Mouse (Mus musculus) CH12.LX (cell line): ENCODE results near the gene Sema6c. TPM values are rescaled to one million over a fixed set of nuclear protein-coding genes. Genes with fewer than 3 reads are reported as not detected.

Source experiments
- DNase-seq: peaks from one replicate; pipeline ENCODE4 v3.0.0-alpha.2; 2013; ENCODE audit errors: extremely low read depth
- H3K27ac ChIP-seq: 2 replicates; pipeline ENCODE4 v1.5.1; 2012; ENCODE audit warnings: low read depth, mild to moderate bottlenecking, control low read depth, moderate library complexity; ENCODE audit not compliant: insufficient read depth
- H3K27me3 ChIP-seq: replicated peaks from 2 replicates; pipeline ENCODE3; 2012; ENCODE audit warnings: inconsistent platforms
- H3K36me3 ChIP-seq, 2 experiments: replicated peaks in 1 of 2; 2 replicates each; pipeline versions ENCODE3 to v1.6.1; 2012; ENCODE audit warnings: inconsistent platforms in 1 of 2, low read length in 1 of 2, mild to moderate bottlenecking in 1 of 2, mixed read lengths in 1 of 2, moderate library complexity in 1 of 2; ENCODE audit not compliant: control insufficient read depth in 1 of 2, insufficient read depth in 1 of 2
- H3K4me1 ChIP-seq, 2 experiments: 2 replicates each; pipeline ENCODE4 v1.6.1; 2012; ENCODE audit warnings: inconsistent platforms in 1 of 2, moderate library complexity in 1 of 2; ENCODE audit not compliant: insufficient read depth in 2 of 2, control insufficient read depth in 1 of 2
- H3K4me2 ChIP-seq: 2 replicates; pipeline ENCODE4 v1.6.1; 2012; ENCODE audit warnings: low read depth, mild to moderate bottlenecking, control low read depth; ENCODE audit not compliant: poor library complexity, insufficient read depth, severe bottlenecking
- H3K4me3 ChIP-seq, 3 experiments: fragments of 150-350 bp in 1 of 3; sonication (generic) in 1 of 3; replicated peaks in 1 of 3; 2 replicates each; pipeline versions ENCODE3 to v1.5.1; 2011 to 2012; ENCODE audit warnings: low read depth in 2 of 3, low read length in 2 of 3, mild to moderate bottlenecking in 2 of 3, moderate library complexity in 2 of 3, control low read depth in 1 of 3, improper control_type of control experiment in 1 of 3, inconsistent platforms in 1 of 3, mixed read lengths in 1 of 3; ENCODE audit not compliant: poor library complexity in 1 of 3
- H3K79me2 ChIP-seq: replicated peaks from 2 replicates; pipeline ENCODE4 v1.6.1; 2012; ENCODE audit warnings: mild to moderate bottlenecking, moderate library complexity; ENCODE audit not compliant: control insufficient read depth, poor library complexity, insufficient read depth, severe bottlenecking; ENCODE audit errors: extremely low read depth
- H3K9ac ChIP-seq: 2 replicates; pipeline ENCODE4 v1.6.1; 2012; ENCODE audit warnings: low read depth, mild to moderate bottlenecking, control low read depth, moderate library complexity; ENCODE audit not compliant: insufficient read depth
- H3K9me3 ChIP-seq: replicated peaks from 2 replicates; pipeline ENCODE3; 2012; ENCODE audit warnings: low read length, inconsistent platforms, mixed read lengths
- CHD2 ChIP-seq: IDR thresholded peaks from 2 replicates; pipeline ENCODE4 v1.6.1; 2011; ENCODE audit warnings: low read length, improper control_type of control experiment
- GABPA ChIP-seq: IDR thresholded peaks from 2 replicates; pipeline ENCODE4 v1.6.1; 2012; ENCODE audit warnings: low read depth, low read length, improper control_type of control experiment, inconsistent platforms; ENCODE audit not compliant: insufficient replicate concordance
- HCFC1 ChIP-seq: IDR thresholded peaks from 2 replicates; pipeline ENCODE4 v1.6.1; 2012; ENCODE audit warnings: low read depth, mild to moderate bottlenecking, inconsistent platforms, low read length, improper control_type of control experiment
- JUN ChIP-seq: IDR thresholded peaks from 2 replicates; pipeline ENCODE4 v1.6.1; 2011; ENCODE audit warnings: low read depth, mild to moderate bottlenecking, low read length, improper control_type of control experiment, moderate library complexity; ENCODE audit not compliant: insufficient read depth
- KAT2A ChIP-seq: IDR thresholded peaks from 2 replicates; pipeline ENCODE4 v1.6.1; 2012; ENCODE audit warnings: low read length, improper control_type of control experiment, inconsistent platforms; ENCODE audit not compliant: insufficient replicate concordance
- MYC ChIP-seq: IDR thresholded peaks from 2 replicates; pipeline ENCODE4 v1.6.1; 2011; ENCODE audit warnings: low read depth, mild to moderate bottlenecking, improper control_type of control experiment, low read length
- PAX5 ChIP-seq: IDR thresholded peaks from 2 replicates; pipeline ENCODE4 v1.6.1; 2012; ENCODE audit warnings: low read length, inconsistent platforms, mixed read lengths
- TBP ChIP-seq: conservative IDR thresholded peaks from 2 replicates; pipeline ENCODE4 v1.6.1; 2011; ENCODE audit warnings: low read depth, low read length, improper control_type of control experiment
- UBTF ChIP-seq: IDR thresholded peaks from 2 replicates; pipeline ENCODE4 v1.6.1; 2012; ENCODE audit warnings: low read depth, mild to moderate bottlenecking, inconsistent platforms, low read length, improper control_type of control experiment, moderate library complexity
- ZNF384 ChIP-seq: IDR thresholded peaks from 2 replicates; pipeline ENCODE4 v1.6.1; 2012; ENCODE audit warnings: low read depth, low read length, improper control_type of control experiment, inconsistent platforms
- dilution Hi-C: fragments of 300-500 bp; cut with MboI; formaldehyde crosslinking; loops from 2 replicates; pipeline ENCODE4 v1.14.3; 2020; ENCODE audit warnings: low sequenced_read_pairs; ENCODE audit not compliant: extremely low pct_unique_long_range_greater_than_20kb, extremely low pct_ligation_motif_present
- in situ Hi-C: fragments of 300-500 bp; cut with MboI; formaldehyde crosslinking; loops from 3 replicates; pipeline ENCODE4 v1.14.3; 2019; ENCODE audit warnings: low sequenced_read_pairs, low pct_ligation_motif_present, low pct_unique_long_range_greater_than_20kb, mixed read lengths
- polyA plus RNA-seq: library from polyadenylated mRNA; unstranded; fragments of >175 nt; gene quantifications from 2 replicates; pipeline ENCODE4 v1.2.1, GENCODE M21; 2012; ENCODE audit warnings: low read depth; ENCODE audit not compliant: insufficient read length
- total RNA-seq, 2 experiments: library from RNA; depleted of rRNA; stranded (reverse); fragments of 300-350 nt in 1 of 2; fragments of >200 nt in 1 of 2; gene quantifications; 2 replicates each; pipeline ENCODE4 v1.2.3; 2012 to 2014

Gene Sema6c
- total and polyA plus RNA-seq, 3 experiments = 0.30 to 0.53 TPM; not detected in 1

DNA sequence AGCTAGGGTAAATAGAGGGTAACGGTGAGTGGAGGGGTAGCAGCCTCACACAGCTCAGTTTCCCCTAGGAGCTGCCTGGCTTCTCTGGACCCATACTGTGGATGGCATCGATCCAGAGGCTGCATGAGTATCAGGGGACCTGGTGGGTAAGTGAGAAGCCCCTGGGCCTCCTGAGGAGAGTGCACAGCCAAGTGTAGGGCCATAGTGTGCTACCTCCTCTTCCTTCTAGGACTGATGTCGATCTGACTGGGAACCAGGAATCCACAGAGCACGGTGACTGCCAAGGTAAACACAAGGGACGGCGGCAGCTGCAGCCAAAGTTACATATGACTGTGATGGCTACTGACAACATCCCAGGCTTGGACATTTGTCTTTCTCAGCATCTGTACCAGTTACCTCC, 10.8 kb downstream of the Sema6c start:
- dilution Hi-C loops = no loop called here
- no peaks in the 10 kb centered on the region for H3K79me2 ChIP-seq
- no peak for DNase-seq
- H3K4me3 ChIP-seq = no peak overlapping the region
- H3K27ac ChIP-seq = no peak overlapping the region
- peaks cover 0 to 8% of the 10 kb centered on the region in 2 experiments; a peak in 1 of 4 replicates for H3K4me1 ChIP-seq
- no peak for TF ChIP-seq UBTF
- TF ChIP-seq MYC = no peak
- TF ChIP-seq CHD2 = no peak
- TF ChIP-seq KAT2A = no peak
- TF ChIP-seq, all 38 proteins: peak for 0
- in situ Hi-C loops = no loop called here
- Histone ChIP-seq H3K9ac (no peak overlapping the region), H3K9me3 (peaks cover 8% of the 10 kb centered on the region), H3K27me3 (peaks cover 40% of the 10 kb centered on the region), H3K4me2 (no peak overlapping the region), H3K36me3 (no peaks in the 10 kb centered on the region)

DNA sequence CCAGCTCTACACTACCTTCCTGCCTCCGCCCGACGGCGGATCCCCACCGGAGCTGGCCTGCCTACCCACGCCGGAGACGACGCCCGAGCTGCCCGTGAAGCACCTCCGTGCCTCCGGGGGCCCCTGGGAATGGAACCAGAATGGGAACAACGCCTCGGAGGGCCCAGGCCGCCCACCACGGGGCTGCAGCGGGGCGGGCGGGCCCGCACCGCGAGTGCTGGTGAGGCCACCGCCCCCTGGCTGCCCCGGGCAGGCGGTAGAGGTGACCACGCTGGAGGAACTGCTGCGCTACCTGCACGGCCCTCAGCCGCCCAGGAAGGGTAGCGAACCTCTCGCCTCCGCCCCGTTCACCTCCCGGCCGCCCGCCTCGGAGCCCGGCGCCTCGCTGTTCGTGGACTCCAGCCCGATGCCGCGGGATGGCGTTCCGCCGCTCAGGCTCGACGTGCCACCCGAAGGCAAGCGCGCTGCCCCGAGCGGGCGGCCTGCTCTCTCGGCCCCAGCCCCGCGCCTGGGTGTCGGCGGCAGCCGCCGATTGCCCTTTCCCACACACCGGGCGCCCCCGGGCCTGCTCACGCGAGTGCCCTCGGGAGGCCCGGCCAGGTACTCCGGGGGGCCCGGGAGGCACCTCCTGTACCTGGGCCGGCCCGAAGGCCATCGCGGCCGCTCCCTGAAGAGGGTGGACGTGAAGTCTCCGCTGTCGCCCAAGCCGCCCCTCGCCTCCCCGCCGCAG, 12.4 kb downstream of the Sema6c start:
- H3K9ac ChIP-seq = no peak overlapping the region
- H3K4me2 ChIP-seq = no peak overlapping the region
- H3K27ac ChIP-seq = no peak overlapping the region
- H3K27me3 ChIP-seq = peaks cover 29% of the 10 kb centered on the region
- no peak for TF ChIP-seq CHD2
- peaks cover 0 to 8% of the 10 kb centered on the region in 2 experiments; a peak in 1 of 4 replicates for H3K4me1 ChIP-seq
- no peak for DNase-seq
- peaks cover 8% of the 10 kb centered on the region for H3K9me3 ChIP-seq
- in situ Hi-C loops (no loop called here), dilution Hi-C loops (no loop called here)
- no peak overlapping the region for H3K4me3 ChIP-seq
- no peaks in the 10 kb centered on the region for H3K36me3 ChIP-seq
- no peaks in the 10 kb centered on the region for H3K79me2 ChIP-seq

DNA sequence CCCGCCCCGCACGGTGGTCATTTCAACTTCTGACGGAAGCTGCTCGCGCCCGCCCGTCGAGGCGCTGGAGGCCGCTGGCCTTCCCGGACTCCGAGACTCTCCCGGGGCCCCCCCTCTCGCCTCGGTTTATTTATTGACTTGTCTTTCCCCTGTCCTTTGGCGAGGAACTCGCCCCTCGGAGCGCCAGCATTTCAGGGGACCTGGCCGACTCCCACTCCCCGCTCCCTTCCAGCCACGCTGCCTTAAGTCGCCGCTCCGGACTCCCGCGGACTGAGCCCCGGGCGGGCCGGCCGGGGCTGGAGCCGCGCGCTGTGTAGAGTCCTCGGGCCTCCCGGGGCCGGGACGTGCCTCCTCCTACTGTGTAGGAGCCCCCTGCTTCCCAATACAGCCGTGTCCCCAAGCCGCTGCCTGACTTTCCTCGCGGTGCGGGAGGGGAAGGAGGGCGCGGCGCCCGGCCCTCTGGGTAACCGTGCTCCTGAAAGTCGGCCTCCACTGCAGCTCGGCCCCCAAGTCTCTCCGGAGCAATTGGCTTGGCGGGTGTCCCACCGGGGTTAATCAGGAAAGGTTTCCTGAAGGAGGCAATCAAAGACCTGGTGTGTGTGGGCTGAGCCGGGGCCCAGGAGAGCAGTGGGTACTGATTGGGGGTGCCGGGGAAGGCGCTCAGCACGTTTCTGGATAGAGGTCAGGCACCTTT, 13.1 kb downstream of the Sema6c start:
- peaks cover 0 to 8% of the 10 kb centered on the region in 2 experiments; a peak in 1 of 4 replicates for H3K4me1 ChIP-seq
- no peak for TF ChIP-seq TBP
- TF ChIP-seq ZNF384 = no peak
- no peak for TF ChIP-seq MYC
- TF ChIP-seq JUN = no peak
- no peak for TF ChIP-seq PAX5
- TF ChIP-seq HCFC1 = no peak
- TF ChIP-seq GABPA = no peak
- peaks cover 8% of the 10 kb centered on the region for H3K9me3 ChIP-seq
- dilution Hi-C loops = no loop called here
- DNase-seq = no peak
- no peaks in the 10 kb centered on the region for H3K36me3 ChIP-seq
- H3K4me2 ChIP-seq = no peak overlapping the region
- H3K4me3 ChIP-seq = no peak overlapping the region
- H3K27me3 ChIP-seq = peaks cover 22% of the 10 kb centered on the region
- no peak overlapping the region for H3K9ac ChIP-seq
- H3K79me2 ChIP-seq = no peaks in the 10 kb centered on the region
- in situ Hi-C loops = no loop called here
- H3K27ac ChIP-seq = no peak overlapping the region
